In genomic region chr6:122739952-122740351, GRCm38 (mm10) we compare ENCODE assay signal across 8 mouse cellular contexts. TPM values are rescaled to one million over a fixed set of nuclear protein-coding genes. Genes with fewer than 3 reads are reported as not detected.
A peak's percentile ranks its signal among the peaks of the same experiment; 100 is the strongest.
DNase-seq lines count a peak whose midpoint lies in the region; ATAC-seq and TF ChIP-seq lines count a peak whose summit lies in the region.

No protein-coding gene starts in this region.

- no peak overlapping the region; the same call in 1 of the 2 replicates for H3K4me2 ChIP-seq in intestine, postnatal 0 days (replicated peaks; ENCODE audit: low read depth)
- H3K4me2 ChIP-seq in midbrain, embryonic 12.5 days (replicated peaks): peak overlapping the region; percentile 32

- WGBS in intestine, postnatal 0 days: 13% methylated on average over 8 of the region's 8 CpGs
- 17% methylated on average over 8 of the region's 8 CpGs for WGBS in limb, embryonic 10.5 days
- WGBS in midbrain, embryonic 12.5 days: 8% methylated on average over 8 of the region's 8 CpGs
- WGBS in small intestine, adult 2 months: 9% methylated on average over 8 of the region's 8 CpGs

- ATAC-seq in granulocyte monocyte progenitor cell, adult 5-6 weeks (replicated peaks; ENCODE audit: poor library complexity, severe bottlenecking): peak; percentile 58
- 0 out of 2 replicates have a peak, but pooled peaks have one; percentile 38 for ATAC-seq in intestine, postnatal 0 days
- ATAC-seq in midbrain, embryonic 12.5 days (ENCODE audit: low FRiP score, low read depth): peak; percentile 35

- peaks cover 20% of the 10 kb centered on the region for H3K27me3 ChIP-seq in intestine, postnatal 0 days (replicated peaks; ENCODE audit: control insufficient read depth, insufficient read depth, low read length)
- peaks cover 49% of the 10 kb centered on the region for H3K27me3 ChIP-seq in limb, embryonic 10.5 days (ENCODE audit: low read depth, poor library complexity, severe bottlenecking)
- peaks cover 48% of the 10 kb centered on the region for H3K27me3 ChIP-seq in midbrain, embryonic 12.5 days
- H3K27me3 ChIP-seq in small intestine, adult 2 months (ENCODE audit: control insufficient read depth, insufficient read depth, low read length): no peaks in the 10 kb centered on the region

- H3K4me3 ChIP-seq in intestine, postnatal 0 days (ENCODE audit: low read depth, low read length): no peak overlapping the region
- no peak overlapping the region for H3K4me3 ChIP-seq in limb, embryonic 10.5 days
- H3K4me3 ChIP-seq in midbrain, embryonic 12.5 days: no peak overlapping the region
- H3K4me3 ChIP-seq in small intestine, adult 2 months (ENCODE audit: low read depth, low read length): no peak overlapping the region

- TF ChIP-seq POLR2A in small intestine, adult 2 months (IDR thresholded peaks at IDR 0.05; ENCODE audit: low read depth, low read length): no peak

- TF ChIP-seq CTCF in intestine, postnatal 0 days (IDR thresholded peaks at IDR 0.05; ENCODE audit: low read depth): peak; percentile 89
- peak; percentile 72; the same call in 1 of the 2 replicates for TF ChIP-seq CTCF in small intestine, adult 2 months (IDR thresholded peaks at IDR 0.05; ENCODE audit: extremely low read depth, insufficient read length, insufficient replicate concordance, low read depth, low read length)

- peak; percentile 72 for DNase-seq in gastrocnemius, adult 18-20 months (ENCODE audit: low spot score)
- no peak for DNase-seq in gastrocnemius, postnatal 25 days
- peak; percentile 57 for DNase-seq in embryo, embryonic 11.5 days (ENCODE audit: low read depth, low spot score)
- peak; percentile 77 for DNase-seq in limb, embryonic 10.5 days (ENCODE audit: low spot score)

- no peak overlapping the region for H3K9ac ChIP-seq in intestine, postnatal 0 days (ENCODE audit: low read depth, low read length)
- H3K9ac ChIP-seq in midbrain, embryonic 12.5 days (replicated peaks): no peak overlapping the region

- H3K36me3 ChIP-seq in intestine, postnatal 0 days (ENCODE audit: control insufficient read depth, insufficient read depth): no peaks in the 10 kb centered on the region; the same call in 1 of the 2 replicates
- H3K36me3 ChIP-seq in limb, embryonic 10.5 days: no peaks in the 10 kb centered on the region
- H3K36me3 ChIP-seq in midbrain, embryonic 12.5 days: no peaks in the 10 kb centered on the region
- no peaks in the 10 kb centered on the region for H3K36me3 ChIP-seq in small intestine, adult 2 months (ENCODE audit: control insufficient read depth, insufficient read depth, low read length)

- no peaks in the 10 kb centered on the region for H3K9me3 ChIP-seq in intestine, postnatal 0 days (ENCODE audit: control insufficient read depth)
- no peaks in the 10 kb centered on the region for H3K9me3 ChIP-seq in limb, embryonic 10.5 days (replicated peaks)
- no peaks in the 10 kb centered on the region for H3K9me3 ChIP-seq in midbrain, embryonic 12.5 days

- no peak overlapping the region for H3K27ac ChIP-seq in intestine, postnatal 0 days (ENCODE audit: low read depth, low read length)
- no peak overlapping the region for H3K27ac ChIP-seq in limb, embryonic 10.5 days
- H3K27ac ChIP-seq in midbrain, embryonic 12.5 days (replicated peaks): no peak overlapping the region
- no peak overlapping the region for H3K27ac ChIP-seq in small intestine, adult 2 months (ENCODE audit: insufficient read depth, low read depth, low read length)

- no peaks in the 10 kb centered on the region for H3K4me1 ChIP-seq in intestine, postnatal 0 days (replicated peaks; ENCODE audit: control insufficient read depth, insufficient read depth, low read length)
- peaks cover 7% of the 10 kb centered on the region for H3K4me1 ChIP-seq in limb, embryonic 10.5 days
- H3K4me1 ChIP-seq in midbrain, embryonic 12.5 days: peaks cover 10% of the 10 kb centered on the region
- H3K4me1 ChIP-seq in small intestine, adult 2 months (ENCODE audit: control insufficient read depth, insufficient read depth, insufficient read length, low read length): no peaks in the 10 kb centered on the region

RNA-seq across cellular contexts. Expression of gene Nanog, which starts 32.7 kb away (rescaled TPM):
- total RNA-seq in gastrocnemius, adult 18-20 months (2021): not detected
- total RNA-seq in gastrocnemius, postnatal 25 days (2021): not detected
- total RNA-seq in granulocyte monocyte progenitor cell, adult 5-6 weeks (2014; fragmentation: Nextera tagmentation): not detected in 2 replicates
- total RNA-seq in granulocyte monocyte progenitor cell, adult 5-6 weeks (2017): not detected in 2 replicates
- 0.08 and 0.12 TPM in 2 replicates for polyA plus RNA-seq in intestine, postnatal 0 days (2015; fragmentation: Nextera tagmentation; extraction: Ambion mirVana)
- 0.11 TPM in 1 of 2 replicates, not detected in the other for polyA plus RNA-seq in limb, embryonic 10.5 days (2016; fragmentation: Nextera tagmentation; extraction: Ambion mirVana)
- polyA plus RNA-seq in midbrain, embryonic 12.5 days (2016; fragmentation: Nextera tagmentation; extraction: Ambion mirVana): 0.14 and 0.20 TPM in 2 replicates
- not detected in 2 replicates for polyA plus RNA-seq in small intestine, adult 2 months (2012; rRNA removed)
